9 mouse cellular contexts compared by ENCODE assay signal in the genomic region with DNA sequence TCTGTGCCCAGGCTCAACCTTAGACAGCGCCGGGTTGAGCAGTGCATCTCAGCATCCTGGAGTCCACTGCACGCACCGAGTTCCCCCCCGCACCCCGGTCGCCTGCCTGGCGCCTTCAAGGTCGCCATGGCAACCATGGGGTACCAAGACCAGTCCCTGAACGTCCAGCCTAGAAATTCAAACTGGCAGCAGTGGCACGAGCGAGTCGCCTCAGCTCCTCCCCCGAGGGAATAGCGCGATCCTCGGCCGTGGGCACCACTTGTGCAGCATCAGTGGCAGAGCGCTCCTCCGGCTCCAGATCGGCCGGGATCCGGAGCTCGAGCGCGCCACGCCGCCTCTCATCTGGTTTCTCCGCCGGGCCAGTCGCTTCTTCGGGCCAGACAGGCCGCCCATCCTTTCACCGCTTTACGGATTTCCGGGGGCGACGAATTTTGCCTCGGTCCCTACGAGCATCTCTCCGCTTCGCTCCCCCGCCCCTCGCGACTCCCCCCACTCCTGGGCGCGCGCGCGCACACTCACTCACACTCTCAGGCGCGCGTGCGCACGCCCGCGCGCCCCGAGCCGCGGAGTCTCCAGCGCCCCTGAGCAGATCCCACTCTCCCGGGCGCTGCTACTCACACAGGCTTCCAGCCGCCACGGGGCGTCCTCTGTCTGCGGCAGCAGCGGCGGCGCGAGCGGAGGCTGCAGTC. TPM values are rescaled to one million over a fixed set of nuclear protein-coding genes. Genes with fewer than 3 reads are reported as not detected.
DNase-seq lines count a peak whose midpoint lies in the region; ATAC-seq lines count a peak whose summit lies in the region.
"Had no signal": no experiment of that assay in that cellular context is flagged by ENCODE, and none has a peak within 500 bp of the region (broad histone marks: within the 10 kb centered on the region; RNA-seq: fewer than 3 reads in every experiment).

Enox1 (plus strand) TSS at position 542 of the 689 bp plus-strand sequence.

- H3K27me3 ChIP-seq in megakaryocyte, embryonic 14.5 days (replicated peaks), result peaks cover 68% of the 10 kb centered on the region
- H3K27me3 ChIP-seq in embryonic facial prominence, embryonic 10.5 days (replicated peaks; ENCODE audit: low read depth, poor library complexity, severe bottlenecking), result peaks cover 29% of the 10 kb centered on the region
- H3K27me3 ChIP-seq in kidney, embryonic 16.5 days (ENCODE audit: insufficient read depth, low read length), result peaks cover 25% of the 10 kb centered on the region
- H3K27me3 ChIP-seq in neural tube, embryonic 14.5 days (ENCODE audit: control insufficient read depth, insufficient read depth, low read length), result no peaks in the 10 kb centered on the region

- WGBS in embryonic facial prominence, embryonic 10.5 days, result under 1% methylated on average over 73 of the region's 73 CpGs
- under 1% methylated on average over 73 of the region's 73 CpGs for WGBS in kidney, embryonic 16.5 days
- under 1% methylated on average over 73 of the region's 73 CpGs for WGBS in neural tube, embryonic 14.5 days

- H3K4me2 ChIP-seq in kidney, embryonic 16.5 days (replicated peaks; ENCODE audit: low read depth, low read length), result peak within 1 kb of the TSS; percentile 99
- peak within 1 kb of the TSS; percentile 94 for H3K4me2 ChIP-seq in neural tube, embryonic 14.5 days (ENCODE audit: low read depth, low read length)

- peak within 1 kb of the TSS; percentile 87 for H3K27ac ChIP-seq in embryonic facial prominence, embryonic 10.5 days (replicated peaks)
- no peak within 1 kb of the TSS for H3K27ac ChIP-seq in kidney, embryonic 16.5 days (ENCODE audit: low read length)
- H3K27ac ChIP-seq in neural tube, embryonic 14.5 days (ENCODE audit: low read depth, low read length), result peak within 1 kb of the TSS; percentile 92

- no peaks in the 10 kb centered on the region for H3K36me3 ChIP-seq in megakaryocyte, embryonic 14.5 days (replicated peaks; ENCODE audit: low read length)
- no peaks in the 10 kb centered on the region for H3K36me3 ChIP-seq in embryonic facial prominence, embryonic 10.5 days (replicated peaks)
- no peaks in the 10 kb centered on the region for H3K36me3 ChIP-seq in kidney, embryonic 16.5 days (ENCODE audit: insufficient read depth, low read length)
- no peaks in the 10 kb centered on the region for H3K36me3 ChIP-seq in neural tube, embryonic 14.5 days (ENCODE audit: control insufficient read depth, insufficient read depth, low read length)

- peak; percentile 90 for DNase-seq in embryonic facial prominence, embryonic 10.5 days (ENCODE audit: low spot score)
- peak; percentile 40 to 63 for DNase-seq in heart, adult 18-20 months
- DNase-seq in liver, result peak; percentile 59
- DNase-seq in thymus, postnatal 14 days, result peak; percentile 37

- ATAC-seq in megakaryocyte, adult 5-6 weeks (ENCODE audit: poor library complexity, severe bottlenecking), result no peak
- peak; percentile 89 for ATAC-seq in kidney, embryonic 16.5 days (ENCODE audit: low FRiP score, low TSS enrichment)
- ATAC-seq in neural tube, embryonic 14.5 days (ENCODE audit: low read depth), result peak; percentile 92

- peak within 1 kb of the TSS; percentile 72 for H3K9ac ChIP-seq in kidney, embryonic 16.5 days (replicated peaks; ENCODE audit: low read length)
- peak within 1 kb of the TSS; percentile 91 for H3K9ac ChIP-seq in neural tube, embryonic 14.5 days (replicated peaks; ENCODE audit: low read depth, low read length)

- H3K4me1 ChIP-seq in megakaryocyte, embryonic 14.5 days, result peaks cover 19% of the 10 kb centered on the region
- H3K4me1 ChIP-seq in embryonic facial prominence, embryonic 10.5 days, result peaks cover 39% of the 10 kb centered on the region
- H3K4me1 ChIP-seq in kidney, embryonic 16.5 days (ENCODE audit: insufficient read depth, low read length), result peaks cover 17% of the 10 kb centered on the region; the same call in 1 of the 2 replicates
- H3K4me1 ChIP-seq in neural tube, embryonic 14.5 days (ENCODE audit: control insufficient read depth, insufficient read depth, low read length), result peaks cover 32% of the 10 kb centered on the region

- H3K4me3 ChIP-seq in megakaryocyte, embryonic 14.5 days (replicated peaks), result peak within 1 kb of the TSS; percentile 86
- H3K4me3 ChIP-seq in embryonic facial prominence, embryonic 10.5 days, result peak within 1 kb of the TSS; percentile 90
- peak within 1 kb of the TSS; percentile 73 for H3K4me3 ChIP-seq in kidney, embryonic 16.5 days (ENCODE audit: low read length)
- peak within 1 kb of the TSS; percentile 99 for H3K4me3 ChIP-seq in neural tube, embryonic 14.5 days (ENCODE audit: low read depth, low read length)

- no peaks in the 10 kb centered on the region; the same call in 1 of the 2 replicates for H3K9me3 ChIP-seq in megakaryocyte, embryonic 14.5 days
- H3K9me3 ChIP-seq in embryonic facial prominence, embryonic 10.5 days, result no peaks in the 10 kb centered on the region
- no peaks in the 10 kb centered on the region for H3K9me3 ChIP-seq in kidney, embryonic 16.5 days (ENCODE audit: low read length)
- H3K9me3 ChIP-seq in neural tube, embryonic 14.5 days (ENCODE audit: control insufficient read depth, low read length), result no peaks in the 10 kb centered on the region

RNA-seq across cellular contexts. Expression of gene Enox1, which starts in this region (rescaled TPM):
- 0.13 TPM in 1 of 2 replicates, not detected in the other for polyA plus RNA-seq in megakaryocyte, embryonic 14.5 days (2012; ENCODE audit: insufficient read depth, low replicate concordance)
- not detected in 2 replicates for total RNA-seq in megakaryocyte, adult 5-6 weeks (2015)
- 0.41 TPM in 1 of 2 replicates, not detected in the other for total RNA-seq in megakaryocyte, adult 5-6 weeks (2017)
- polyA plus RNA-seq in embryonic facial prominence, embryonic 10.5 days (2016; fragmentation: Nextera tagmentation; extraction: Ambion mirVana), result 8.3 and 9.1 TPM in 2 replicates
- under 1 TPM; 0.75 to 0.89 TPM for total RNA-seq in heart, adult 18-20 months (2021)
- polyA plus RNA-seq in kidney, embryonic 16.5 days (2015; fragmentation: Nextera tagmentation; extraction: Ambion mirVana), result 7.7 and 7.9 TPM in 2 replicates
- 36.2 and 43.7 TPM in 2 replicates for polyA plus RNA-seq in neural tube, embryonic 14.5 days (2014; fragmentation: Nextera tagmentation; extraction: Ambion mirVana)
- total RNA-seq: MEL had no signal

Comparison
In these comparisons a context has a peak if more than half of its experiments do, and no peak if none do; other contexts are left out.
1. Peak in DNase-seq in heart, adult 18-20 months; RNA of the gene not detected or under 1 TPM.
2. DNase-seq: peak in every context shown above with its lines; median percentile 90 in embryonic facial prominence, embryonic 10.5 days; 59 in liver; 52 in heart, adult 18-20 months; 37 in thymus, postnatal 14 days.